Mouse (Mus musculus): Measurements from ENCODE around the gene Sergef.

DNA sequence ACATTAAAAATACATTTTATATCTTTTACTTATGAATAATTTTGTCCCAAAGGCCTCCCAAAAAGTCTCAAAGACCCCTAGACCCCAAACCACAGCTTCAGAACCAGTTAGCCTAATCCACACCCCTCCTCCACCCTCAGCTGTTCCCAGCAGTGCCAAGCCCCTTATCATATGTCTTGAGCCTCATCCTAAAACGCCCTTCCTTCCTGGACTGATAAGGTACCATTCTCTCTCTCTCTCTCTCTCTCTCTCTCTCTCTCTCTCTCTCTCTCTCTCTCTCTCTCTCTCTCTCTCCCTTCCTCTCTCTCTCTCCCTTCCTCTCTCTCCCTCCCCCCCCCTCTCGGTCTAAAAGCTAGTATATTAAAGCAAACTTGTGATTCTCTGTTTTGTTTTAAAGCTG lies 12.7 kb upstream of the Sergef start:
- TF ChIP-seq CTCF (IDR thresholded peaks at IDR 0.05; ENCODE audit: low read depth, low read length) (no peak), POLR2AphosphoS5 (IDR thresholded peaks at IDR 0.05; ENCODE audit: insufficient replicate concordance, low read depth, low read length) (no peak)

Measured in G1E (cell line).